Mouse (Mus musculus) midbrain, embryonic 15.5 days (tissue): ENCODE results near the gene Cd101. TPM values are rescaled to one million over a fixed set of nuclear protein-coding genes. Genes with fewer than 3 reads are reported as not detected.

Experiments
- ATAC-seq: fragments of 200-750 bp; cut with Nextera tagmentation; replicated peaks from 2 replicates; pipeline ENCODE4 v1.8.0; 2017; ENCODE audit warnings: moderate TSS enrichment
- H3K27ac ChIP-seq: fragments of 300-500 bp; sonication (generic); 2 replicates; pipeline ENCODE4 v1.5.1; 2015; ENCODE audit warnings: mild to moderate bottlenecking, inconsistent platforms
- H3K27me3 ChIP-seq: fragments of 300-500 bp; sonication (generic); replicated peaks from 2 replicates; pipeline ENCODE4 v1.6.1; 2015; ENCODE audit warnings: inconsistent platforms
- H3K36me3 ChIP-seq: fragments of 300-500 bp; sonication (generic); replicated peaks from 2 replicates; pipeline ENCODE4 v1.6.1; 2015; ENCODE audit warnings: inconsistent platforms
- H3K4me1 ChIP-seq: fragments of 300-500 bp; sonication (generic); 2 replicates; pipeline ENCODE4 v1.6.1; 2015; ENCODE audit warnings: inconsistent platforms
- H3K4me2 ChIP-seq: fragments of 300-500 bp; sonication (generic); 2 replicates; pipeline ENCODE4 v1.6.1; 2015; ENCODE audit warnings: inconsistent platforms, mild to moderate bottlenecking, moderate library complexity
- H3K4me3 ChIP-seq: fragments of 300-500 bp; sonication (generic); 2 replicates; pipeline ENCODE4 v1.5.1; 2015; ENCODE audit warnings: mild to moderate bottlenecking, inconsistent platforms
- H3K9ac ChIP-seq: fragments of 300-500 bp; sonication (generic); 2 replicates; pipeline ENCODE4 v1.6.1; 2015; ENCODE audit warnings: mild to moderate bottlenecking, inconsistent platforms
- H3K9me3 ChIP-seq: fragments of 300-500 bp; sonication (generic); 2 replicates; pipeline ENCODE4 v1.6.1; 2016; ENCODE audit warnings: inconsistent platforms
- WGBS: fragments of 180-500 bp; shearing (Covaris S2); methylation state at CpG from one replicate; pipeline ENCODE4 v1.1.7; 2015; ENCODE audit warnings: mixed read lengths; 5-methylcytosine and 5-hydroxymethylcytosine counted together
- polyA plus RNA-seq: library from polyadenylated mRNA; unstranded; fragments of >200 nt; fragmentation: Nextera tagmentation; extraction: Ambion mirVana; gene quantifications from 2 replicates; pipeline ENCODE4 v1.2.1, GENCODE M21; 2015

Cd101 gene
- polyA plus RNA-seq, 1 experiment from 2014 or later, result not detected

DNA sequence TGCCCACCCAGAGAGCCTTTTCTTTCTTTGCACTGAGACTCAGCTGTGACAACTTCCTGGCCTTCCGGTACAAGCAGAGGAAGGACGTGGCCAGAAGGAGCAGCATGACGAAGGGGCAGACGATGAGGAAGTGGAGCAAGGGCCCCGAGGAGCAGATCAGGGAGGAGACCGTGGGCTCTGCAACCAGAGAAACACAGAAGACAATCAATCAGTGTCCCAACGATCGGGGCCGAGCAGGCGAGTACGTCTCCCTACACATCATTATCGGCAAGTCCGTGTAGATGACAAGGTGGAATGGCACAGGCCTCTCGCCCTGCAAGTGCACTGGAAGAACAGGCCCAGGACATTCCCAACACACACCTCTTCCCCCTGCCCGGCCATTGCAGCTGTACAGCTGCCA lies 35.6 kb downstream of the Cd101 start:
- ATAC-seq, result no peak
- Histone ChIP-seq H3K27me3 (no peaks in the 10 kb centered on the region), H3K4me2 (no peak overlapping the region), H3K4me3 (no peak overlapping the region), H3K4me1 (peaks cover 15% of the 10 kb centered on the region), H3K36me3 (no peaks in the 10 kb centered on the region), H3K27ac (no peak overlapping the region), H3K9me3 (no peaks in the 10 kb centered on the region), H3K9ac (no peak overlapping the region)
- 80% methylated on average over 15 of the region's 15 CpGs for WGBS

DNA sequence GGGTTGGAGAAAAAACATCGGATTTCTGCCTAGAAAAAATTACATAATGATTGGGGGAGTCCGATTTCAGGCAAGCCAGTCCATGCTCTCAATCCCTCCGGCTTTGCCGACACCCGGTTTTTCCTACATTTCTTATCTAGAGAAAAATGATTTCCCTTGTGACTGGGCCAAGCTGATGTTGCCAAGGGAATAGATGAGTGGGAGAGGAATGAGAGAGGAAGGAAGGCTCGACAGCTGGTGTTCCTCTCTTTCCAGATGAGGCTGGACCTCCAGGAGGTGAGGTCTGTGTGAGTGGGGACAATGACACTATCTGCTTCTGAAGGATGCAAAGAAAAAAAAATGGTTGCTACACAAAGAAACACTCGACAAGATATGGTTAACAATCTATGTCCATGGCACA lies 36.2 kb downstream of the Cd101 start:
- Histone ChIP-seq H3K36me3 (no peaks in the 10 kb centered on the region), H3K4me1 (peaks cover 16% of the 10 kb centered on the region), H3K4me2 (no peak overlapping the region), H3K4me3 (no peak overlapping the region), H3K27me3 (no peaks in the 10 kb centered on the region), H3K9ac (no peak overlapping the region), H3K9me3 (no peaks in the 10 kb centered on the region), H3K27ac (no peak overlapping the region)
- no peak for ATAC-seq
- 70% methylated on average over 7 of the region's 7 CpGs for WGBS

DNA sequence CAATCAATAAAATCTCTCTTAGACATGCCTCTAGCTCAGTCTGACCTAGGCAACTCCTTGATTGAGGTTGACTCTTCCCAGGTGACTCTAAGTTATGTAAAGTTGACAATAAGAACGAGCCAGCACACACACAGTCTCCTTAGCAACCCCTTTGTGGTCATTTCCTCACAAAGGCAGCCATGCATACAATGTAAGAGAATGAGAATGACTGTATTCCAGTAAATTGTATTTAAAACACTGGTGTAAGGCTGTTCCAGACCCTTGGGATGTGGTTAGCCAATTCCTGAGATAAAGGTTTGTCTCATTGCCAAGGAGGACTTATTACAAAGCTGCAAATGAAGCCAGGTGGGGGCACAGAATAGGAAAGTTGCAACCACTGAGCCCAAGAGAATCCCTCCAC lies 39.1 kb downstream of the Cd101 start:
- 30% methylated on average over 1 of the region's 1 CpGs for WGBS
- H3K4me1 ChIP-seq, result peaks cover 11% of the 10 kb centered on the region; the same call in 1 of the 2 replicates
- H3K4me3 ChIP-seq, result no peak overlapping the region
- no peak overlapping the region for H3K9ac ChIP-seq
- H3K36me3 ChIP-seq, result no peaks in the 10 kb centered on the region
- no peak for ATAC-seq
- H3K27me3 ChIP-seq, result no peaks in the 10 kb centered on the region
- no peak overlapping the region for H3K4me2 ChIP-seq
- H3K9me3 ChIP-seq, result no peaks in the 10 kb centered on the region
- H3K27ac ChIP-seq, result no peak overlapping the region

DNA sequence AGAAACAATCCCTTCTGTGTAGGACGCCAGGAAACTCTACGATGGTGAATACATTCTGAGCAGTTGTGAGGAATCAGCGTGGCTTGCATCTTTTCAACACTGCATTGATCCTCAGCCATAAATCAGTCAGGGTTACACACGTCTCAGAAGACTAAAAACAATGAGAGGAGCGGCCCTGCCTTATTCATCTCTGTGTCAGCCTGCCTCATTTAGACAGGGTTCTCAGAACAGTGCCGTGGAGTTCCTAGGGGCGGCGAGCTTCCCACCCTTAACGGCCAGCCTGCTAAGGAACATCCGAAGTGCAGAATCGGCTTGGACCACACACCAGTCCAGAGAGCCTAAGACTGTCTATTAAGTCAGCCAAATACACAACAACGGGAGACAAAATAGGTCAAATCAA lies 39.9 kb downstream of the Cd101 start:
- no peak overlapping the region for H3K9ac ChIP-seq
- H3K9me3 ChIP-seq, result no peaks in the 10 kb centered on the region
- H3K27ac ChIP-seq, result no peak overlapping the region
- no peak for ATAC-seq
- H3K4me2 ChIP-seq, result no peak overlapping the region
- 39% methylated on average over 12 of the region's 12 CpGs for WGBS
- H3K27me3 ChIP-seq, result no peaks in the 10 kb centered on the region
- H3K4me1 ChIP-seq, result peaks cover 11% of the 10 kb centered on the region; the same call in 1 of the 2 replicates
- no peaks in the 10 kb centered on the region for H3K36me3 ChIP-seq
- no peak overlapping the region for H3K4me3 ChIP-seq

DNA sequence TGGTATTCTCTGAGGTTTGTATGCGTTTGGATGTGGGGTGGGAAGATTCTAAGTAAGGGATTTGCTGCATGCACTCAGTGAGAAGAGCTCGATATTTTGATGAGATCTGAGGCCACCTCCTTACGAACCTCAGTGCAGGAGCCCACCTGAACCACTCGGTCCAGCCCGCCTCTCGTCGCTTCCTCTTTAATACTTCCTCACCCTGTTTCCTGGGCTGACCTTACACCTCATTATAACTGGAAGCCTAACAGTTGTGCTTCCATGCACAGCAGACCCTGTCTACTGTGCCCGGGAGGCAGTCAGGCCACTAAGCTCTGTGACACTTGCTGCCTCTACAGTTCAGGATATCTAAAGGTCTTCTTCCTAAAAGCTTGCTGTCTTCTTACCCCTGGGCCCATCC lies 50.1 kb downstream of the Cd101 start:
- ATAC-seq, result no peak
- 75% methylated on average over 8 of the region's 8 CpGs for WGBS
- H3K4me1 ChIP-seq, result peaks cover 23% of the 10 kb centered on the region

DNA sequence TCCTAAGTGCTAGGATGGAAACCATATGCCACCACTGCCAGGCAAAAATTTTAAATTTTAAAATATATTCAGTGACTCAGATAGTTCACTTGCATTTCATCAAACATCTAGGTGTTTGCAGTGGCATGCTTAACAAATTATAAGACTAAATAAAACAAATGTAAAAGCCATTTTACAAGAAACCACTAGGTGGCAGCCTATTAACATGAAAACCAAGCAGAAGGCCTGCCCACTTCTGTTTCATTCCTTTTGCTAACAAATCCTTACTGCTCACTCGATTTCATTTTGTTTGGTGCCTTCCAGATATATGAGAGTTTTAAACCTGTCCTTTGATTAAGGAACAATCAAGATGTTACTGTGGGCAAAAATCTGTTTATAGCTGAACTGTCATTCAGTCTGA lies 55.5 kb downstream of the Cd101 start:
- no peaks in the 10 kb centered on the region for H3K9me3 ChIP-seq
- no peak for ATAC-seq
- no peak overlapping the region for H3K4me3 ChIP-seq
- no peak overlapping the region for H3K27ac ChIP-seq
- H3K27me3 ChIP-seq, result no peaks in the 10 kb centered on the region
- no peak overlapping the region for H3K9ac ChIP-seq
- peaks cover 26% of the 10 kb centered on the region for H3K4me1 ChIP-seq
- H3K4me2 ChIP-seq, result no peak overlapping the region
- no peaks in the 10 kb centered on the region for H3K36me3 ChIP-seq
- WGBS, result 2% methylated on average over 1 of the region's 1 CpGs

More for the DNA sequence above, 50.1 kb downstream of the Cd101 start:
- H3K36me3 ChIP-seq, result no peaks in the 10 kb centered on the region
- H3K4me2 ChIP-seq, result no peak overlapping the region
- no peak overlapping the region for H3K4me3 ChIP-seq
- H3K27me3 ChIP-seq, result no peaks in the 10 kb centered on the region
- no peaks in the 10 kb centered on the region for H3K9me3 ChIP-seq
- H3K9ac ChIP-seq, result no peak overlapping the region
- no peak overlapping the region for H3K27ac ChIP-seq

DNA sequence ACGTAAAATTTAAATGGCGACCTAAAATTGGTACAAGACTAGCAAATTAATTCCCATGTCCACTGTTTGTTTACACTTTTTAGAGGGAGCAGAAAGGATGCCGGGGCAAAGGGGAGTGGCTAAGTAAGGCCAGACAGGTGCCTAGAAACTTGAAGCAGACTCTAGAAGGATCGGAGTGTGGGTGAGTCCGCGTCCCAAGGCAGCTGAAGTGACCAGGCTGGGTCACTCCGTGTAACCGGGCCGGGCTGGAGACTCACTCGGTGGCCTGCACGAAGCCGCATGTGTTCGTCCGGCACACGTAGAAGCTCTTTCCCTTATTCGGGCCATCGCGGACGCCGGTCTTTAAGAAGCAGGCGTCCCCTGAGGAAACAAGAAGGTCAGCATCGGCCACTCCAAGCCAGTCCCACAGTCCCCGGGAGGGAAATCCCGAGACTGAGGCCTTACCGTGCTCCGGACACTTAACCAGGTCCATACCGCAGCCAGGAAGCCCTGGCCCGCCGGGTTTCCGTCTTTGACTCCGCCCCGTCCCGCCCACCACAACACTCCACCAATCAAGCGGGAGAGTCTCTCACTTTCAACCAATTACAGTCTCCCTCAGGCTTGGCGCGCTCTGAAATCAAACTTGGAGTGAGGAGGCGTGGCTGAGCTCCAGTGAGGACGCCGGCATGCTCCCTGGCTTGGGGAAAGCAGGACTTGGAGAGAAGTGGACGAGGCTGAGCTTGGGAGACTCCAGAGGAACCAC lies 60.0 kb downstream of the Cd101 start, which contains the start of gene Ttf2:
Ttf2 (minus strand) TSS at position 488 of the 742 bp plus-strand sequence.
- under 1% methylated on average over 40 of the region's 40 CpGs for WGBS
- H3K36me3 ChIP-seq, result no peaks in the 10 kb centered on the region
- H3K27ac ChIP-seq, result no peak within 1 kb of the TSS
- H3K27me3 ChIP-seq, result no peaks in the 10 kb centered on the region
- no peaks in the 10 kb centered on the region for H3K9me3 ChIP-seq
- H3K4me1 ChIP-seq, result peaks cover 10% of the 10 kb centered on the region
- H3K4me2 ChIP-seq, result peak within 1 kb of the TSS; percentile 96
- ATAC-seq, result peak; percentile 98
- H3K9ac ChIP-seq, result peak within 1 kb of the TSS; percentile 61
- H3K4me3 ChIP-seq, result peak within 1 kb of the TSS; percentile 78

DNA sequence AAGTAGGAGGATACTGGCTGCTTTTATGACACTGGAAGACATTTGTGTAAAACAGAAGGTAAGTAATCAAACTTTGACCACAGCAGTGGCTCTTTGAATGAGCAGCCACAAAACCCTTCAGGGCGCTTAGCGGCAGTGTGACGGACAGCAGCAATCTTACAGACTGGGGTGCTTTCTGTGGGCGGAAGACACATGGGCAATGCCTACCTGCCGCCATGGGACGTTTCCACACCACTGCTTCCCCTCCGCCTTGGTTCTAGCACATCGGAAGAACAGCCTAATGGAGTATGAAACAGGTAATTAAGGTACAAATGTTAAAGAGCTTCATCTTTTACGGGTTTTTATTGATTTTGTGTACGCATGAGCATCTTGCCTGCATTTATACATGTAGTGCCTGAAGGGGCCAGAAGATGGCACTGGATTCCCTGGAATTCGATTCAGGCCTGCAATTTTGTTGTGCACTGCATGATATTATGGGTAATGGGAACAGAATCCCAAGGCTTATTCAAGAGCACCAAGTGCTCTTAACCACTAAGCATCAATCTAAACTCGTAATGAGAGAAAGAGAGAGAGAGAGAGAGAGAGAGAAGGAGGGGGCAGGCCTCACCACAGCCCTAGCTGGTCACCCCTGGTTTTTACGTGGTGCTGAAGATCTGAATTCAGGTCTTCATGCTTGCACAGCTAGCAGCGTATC lies 65.4 kb downstream of the Cd101 start:
- Histone ChIP-seq H3K27me3 (no peaks in the 10 kb centered on the region), H3K9ac (no peak overlapping the region), H3K36me3 (no peaks in the 10 kb centered on the region), H3K27ac (no peak overlapping the region), H3K4me3 (no peak overlapping the region), H3K4me1 (peaks cover 3% of the 10 kb centered on the region), H3K4me2 (no peak overlapping the region), H3K9me3 (no peaks in the 10 kb centered on the region)
- 78% methylated on average over 14 of the region's 14 CpGs for WGBS
- ATAC-seq, result peak; percentile 69

DNA sequence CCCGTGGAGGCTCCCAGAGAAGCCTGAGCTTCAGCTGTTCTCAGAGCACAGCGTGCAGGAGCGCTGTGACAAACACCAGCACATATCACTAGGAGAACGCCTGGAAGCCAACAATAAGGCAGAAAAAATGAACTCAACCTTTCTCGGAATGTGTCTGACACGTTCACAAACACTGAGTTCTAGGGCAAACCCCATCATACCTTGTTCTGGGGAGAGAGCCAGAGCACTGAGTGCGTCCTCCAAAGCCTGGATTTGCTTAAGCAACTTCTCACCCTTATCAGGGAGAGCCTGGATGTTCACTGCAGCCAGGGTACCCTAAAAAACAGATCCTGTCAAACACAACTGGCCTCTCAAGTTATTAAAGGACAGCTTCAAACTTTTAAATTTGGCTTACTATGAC lies 67.9 kb downstream of the Cd101 start:
- 94% methylated on average over 7 of the region's 7 CpGs for WGBS
- Histone ChIP-seq H3K9ac (no peak overlapping the region), H3K4me3 (no peak overlapping the region)

DNA sequence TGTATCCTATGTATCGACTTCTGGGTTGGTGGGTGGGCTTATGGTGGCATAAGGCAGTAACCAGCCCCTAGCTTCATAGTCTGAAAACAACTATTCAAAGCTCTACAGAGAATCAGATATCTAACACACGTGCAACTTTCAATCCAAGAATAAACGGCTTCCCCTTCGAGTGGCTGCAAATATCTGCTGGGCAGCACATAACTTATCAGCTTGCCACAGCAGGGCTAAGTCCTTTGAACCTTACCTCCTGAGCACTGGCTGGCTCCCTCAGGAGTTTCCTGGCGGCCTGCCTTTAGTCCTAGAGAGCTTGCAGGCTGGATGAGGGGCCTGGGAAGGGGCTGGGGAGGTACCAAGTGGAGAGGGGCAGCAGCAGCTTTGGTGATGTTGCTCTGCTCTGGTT lies 68.3 kb downstream of the Cd101 start:
- H3K36me3 ChIP-seq, result no peaks in the 10 kb centered on the region
- no peak overlapping the region for H3K4me3 ChIP-seq
- no peaks in the 10 kb centered on the region for H3K9me3 ChIP-seq
- no peak overlapping the region for H3K9ac ChIP-seq
- no peaks in the 10 kb centered on the region for H3K4me1 ChIP-seq
- H3K4me2 ChIP-seq, result no peak overlapping the region
- 87% methylated on average over 5 of the region's 5 CpGs for WGBS
- ATAC-seq, result no peak
- no peaks in the 10 kb centered on the region for H3K27me3 ChIP-seq
- H3K27ac ChIP-seq, result no peak overlapping the region

More for the DNA sequence above, 67.9 kb downstream of the Cd101 start:
- H3K36me3 ChIP-seq, result no peaks in the 10 kb centered on the region
- H3K27ac ChIP-seq, result no peak overlapping the region
- ATAC-seq, result no peak
- no peaks in the 10 kb centered on the region for H3K4me1 ChIP-seq
- no peaks in the 10 kb centered on the region for H3K27me3 ChIP-seq
- H3K4me2 ChIP-seq, result no peak overlapping the region
- no peaks in the 10 kb centered on the region for H3K9me3 ChIP-seq

DNA sequence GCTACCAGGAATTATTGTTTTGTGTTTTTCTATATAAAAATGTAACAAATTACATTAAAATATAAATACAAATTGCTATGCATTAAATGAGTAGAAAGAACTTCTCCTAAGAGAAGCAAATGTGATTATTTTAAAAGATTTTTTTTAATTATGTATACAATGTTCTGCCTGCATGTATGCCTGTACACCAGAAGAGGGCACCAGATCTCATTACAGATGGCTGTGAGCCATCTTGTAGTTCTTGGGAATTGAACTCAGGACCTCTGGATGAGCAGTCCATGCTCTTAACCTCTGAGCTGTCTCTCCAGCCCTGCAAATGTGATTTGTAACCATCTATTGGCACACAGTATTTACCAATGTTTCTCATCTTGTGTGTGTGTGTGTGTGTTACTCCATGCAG lies 74.7 kb downstream of the Cd101 start:
- no peaks in the 10 kb centered on the region for H3K9me3 ChIP-seq
- no peak overlapping the region for H3K9ac ChIP-seq
- no peaks in the 10 kb centered on the region for H3K36me3 ChIP-seq
- H3K4me3 ChIP-seq, result no peak overlapping the region
- no peaks in the 10 kb centered on the region for H3K4me1 ChIP-seq
- H3K27me3 ChIP-seq, result no peaks in the 10 kb centered on the region
- no peak overlapping the region for H3K4me2 ChIP-seq
- no peak overlapping the region for H3K27ac ChIP-seq
- ATAC-seq, result no peak

DNA sequence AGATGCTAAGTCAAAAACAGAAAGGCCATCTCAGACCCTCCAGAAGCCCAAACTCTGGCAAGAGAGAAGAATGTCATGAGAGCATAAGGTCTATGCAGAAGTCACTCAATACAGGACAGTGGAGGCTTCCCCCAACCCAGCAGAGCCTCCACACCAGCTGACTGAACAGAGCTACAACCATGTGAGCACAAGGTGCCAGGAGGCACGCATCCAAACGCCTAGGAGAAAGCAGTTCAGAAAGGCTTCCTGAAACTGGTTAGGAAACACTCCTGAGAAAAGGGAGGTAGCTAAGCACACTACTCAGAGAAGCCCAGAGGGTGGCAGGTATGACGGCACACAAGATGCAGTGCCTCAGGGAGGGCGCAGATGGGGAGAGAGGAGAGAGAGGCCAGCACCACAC lies 77.8 kb downstream of the Cd101 start:
- H3K36me3 ChIP-seq, result no peaks in the 10 kb centered on the region
- H3K4me1 ChIP-seq, result no peaks in the 10 kb centered on the region
- H3K27ac ChIP-seq, result no peak overlapping the region
- no peaks in the 10 kb centered on the region for H3K9me3 ChIP-seq
- ATAC-seq, result no peak
- 90% methylated on average over 4 of the region's 4 CpGs for WGBS
- no peak overlapping the region for H3K4me2 ChIP-seq
- H3K27me3 ChIP-seq, result no peaks in the 10 kb centered on the region
- H3K9ac ChIP-seq, result no peak overlapping the region
- no peak overlapping the region for H3K4me3 ChIP-seq

DNA sequence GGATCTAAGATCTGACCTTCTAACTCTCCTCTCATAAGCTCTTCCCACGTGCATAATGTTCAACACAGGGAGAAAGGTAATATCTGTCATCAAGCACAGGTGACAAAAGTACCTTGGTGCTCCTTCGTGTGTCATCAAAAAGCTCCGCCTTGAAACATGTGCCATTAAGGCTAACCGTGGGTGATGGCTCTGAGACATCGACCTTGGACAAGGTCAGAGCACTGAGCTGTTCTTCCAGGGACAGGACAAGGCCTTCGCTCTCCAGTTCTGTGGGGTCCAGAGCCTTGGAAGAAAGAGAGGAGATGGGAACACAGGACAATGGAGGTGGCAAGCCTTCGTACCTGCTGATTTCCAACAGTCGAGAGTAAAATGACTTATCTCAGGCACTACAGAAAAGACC lies 82.1 kb downstream of the Cd101 start:
- WGBS, result 95% methylated on average over 8 of the region's 8 CpGs

More for the DNA sequence above, 82.1 kb downstream of the Cd101 start:
- H3K9me3 ChIP-seq, result no peaks in the 10 kb centered on the region
- no peaks in the 10 kb centered on the region for H3K4me1 ChIP-seq
- H3K27ac ChIP-seq, result no peak overlapping the region
- no peak overlapping the region for H3K4me2 ChIP-seq
- ATAC-seq, result no peak
- H3K9ac ChIP-seq, result no peak overlapping the region
- H3K4me3 ChIP-seq, result no peak overlapping the region
- H3K36me3 ChIP-seq, result no peaks in the 10 kb centered on the region
- H3K27me3 ChIP-seq, result no peaks in the 10 kb centered on the region
